Mouse (Mus musculus): ENCODE results near the gene Clgn. TPM values are rescaled to one million over a fixed set of nuclear protein-coding genes. Genes with fewer than 3 reads are reported as not detected.
"Not testable (repeated sequence)": the region's sequence is repeated elsewhere in the genome, so short reads cannot be mapped to it uniquely, and the experiment has no call there.

The Clgn gene
- total and polyA plus RNA-seq, 3 experiments = 0.17 TPM; not detected in 2

DNA sequence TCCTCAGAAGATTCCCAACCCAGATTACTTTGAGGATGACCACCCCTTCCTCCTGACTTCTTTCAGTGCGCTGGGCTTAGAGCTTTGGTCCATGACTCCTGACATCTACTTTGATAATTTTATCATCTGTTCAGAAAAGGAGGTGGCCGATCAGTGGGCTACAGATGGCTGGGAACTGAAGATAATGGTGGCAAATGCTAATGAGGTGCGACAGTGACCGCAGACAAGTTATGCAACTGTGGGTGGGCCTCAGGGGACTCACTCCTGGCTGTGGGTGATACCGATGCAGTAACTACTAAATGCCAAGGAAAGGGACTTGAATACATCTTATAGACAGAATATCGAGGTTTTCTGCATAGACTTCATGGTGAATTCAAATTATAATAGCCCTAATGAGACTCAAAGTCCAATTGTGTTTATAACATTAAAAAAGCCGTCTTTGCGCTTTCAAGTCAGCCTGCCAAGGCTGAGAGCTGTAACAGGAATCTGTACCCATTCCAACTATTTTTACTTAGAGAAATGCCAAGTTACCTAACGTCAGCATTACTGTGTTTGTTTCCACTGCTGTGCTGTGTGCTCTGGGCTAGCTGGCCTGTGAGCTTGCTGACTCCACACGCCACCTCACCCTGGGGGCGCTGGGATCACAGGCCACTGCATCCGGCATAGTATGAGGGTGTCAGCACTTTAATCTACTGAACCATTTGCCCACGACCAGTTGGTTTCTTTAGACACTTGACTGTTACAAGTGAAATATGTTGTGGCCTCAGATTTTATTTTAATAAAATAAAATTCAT is 33.6 kb downstream of the Clgn start:
- DNase-seq = no peak

DNA sequence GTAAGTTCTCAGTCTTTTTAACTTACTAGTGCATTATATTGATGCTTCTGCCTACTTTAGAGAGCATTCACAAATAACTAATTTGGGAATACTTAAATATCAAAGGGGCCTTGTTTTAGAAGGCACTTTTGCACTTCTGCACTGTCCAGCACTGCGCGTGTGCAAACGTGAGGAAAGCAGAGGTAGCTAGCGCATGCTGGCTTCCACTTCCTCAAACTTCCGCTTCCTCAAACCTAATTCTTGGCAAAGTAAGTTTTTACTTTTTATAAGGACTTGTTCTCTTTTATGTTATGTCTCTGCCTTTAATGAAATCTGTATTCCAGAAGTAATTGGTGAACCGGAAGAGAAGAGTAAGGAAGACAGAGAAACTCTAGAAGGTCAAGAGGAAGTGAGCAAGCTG is 35.5 kb downstream of the Clgn start:
- DNase-seq = no peak

DNA sequence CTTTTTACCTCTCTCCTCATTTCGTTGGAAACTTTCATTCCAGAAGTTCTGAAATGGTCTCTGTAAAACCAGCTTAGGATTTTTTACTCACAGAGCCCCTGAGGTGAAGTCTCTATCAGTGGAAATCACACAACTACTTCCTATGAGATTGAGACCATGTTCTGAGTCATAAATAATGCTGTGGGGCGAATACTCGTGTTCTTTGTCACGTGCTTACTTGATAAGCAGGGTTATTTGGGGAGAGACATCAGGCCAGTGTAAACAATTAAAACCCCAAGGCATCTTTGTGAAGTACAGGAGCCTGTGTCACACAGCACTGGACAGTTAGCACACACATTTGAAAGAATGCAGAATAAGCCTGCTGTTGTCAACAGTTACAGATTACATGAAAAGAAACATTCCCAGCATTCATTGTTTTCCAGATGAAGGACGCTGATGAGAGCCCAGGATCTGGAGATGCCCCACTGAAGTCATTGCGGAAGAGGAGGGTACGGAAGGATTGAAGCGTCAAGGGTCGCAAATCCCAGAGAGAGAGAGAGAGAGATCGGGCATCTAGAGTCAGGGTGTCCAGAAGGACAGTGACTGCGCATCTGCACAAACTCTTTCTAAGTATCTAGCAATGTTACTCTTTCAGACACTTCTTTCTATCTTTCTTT is 36.6 kb downstream of the Clgn start:
- no peak for DNase-seq

DNA sequence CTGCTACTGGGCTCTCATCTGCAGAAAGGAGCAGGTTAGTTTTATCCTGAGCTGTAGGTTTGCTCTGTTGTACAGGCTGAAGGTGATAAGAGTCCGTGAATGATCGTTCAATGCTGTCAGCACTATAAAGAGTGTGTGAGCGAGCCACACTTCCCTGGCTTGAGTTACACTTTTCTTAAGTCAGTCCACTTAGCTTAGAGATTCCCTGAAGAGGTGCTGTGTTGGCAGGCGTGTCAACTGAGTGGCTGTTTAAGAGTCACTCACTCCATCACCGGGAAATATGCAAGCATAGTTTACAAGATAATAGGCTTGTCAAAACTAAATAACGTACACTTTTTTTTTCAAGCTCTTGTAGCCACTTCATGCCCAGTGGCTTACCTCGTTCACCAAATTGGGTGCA is 37.3 kb downstream of the Clgn start:
- DNase-seq = no peak

DNA sequence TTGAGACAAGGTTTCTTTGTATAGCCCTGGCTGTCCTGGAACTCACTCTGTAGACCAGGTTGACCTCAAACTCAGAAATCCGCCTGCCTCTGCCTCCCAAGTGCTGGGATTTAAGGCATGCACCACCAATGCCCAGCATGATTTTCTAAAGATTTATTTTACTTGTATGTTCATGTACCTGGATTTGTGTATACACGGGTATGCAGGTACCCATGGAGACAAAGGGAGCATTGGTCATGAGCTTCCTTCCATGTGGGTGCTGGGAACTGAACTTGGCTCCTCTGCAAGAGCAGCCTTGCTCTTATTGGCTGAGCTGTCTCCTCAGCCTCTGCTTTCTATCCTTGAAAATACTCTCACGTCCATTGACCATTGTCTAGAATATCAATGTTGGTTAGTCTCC is 39.0 kb downstream of the Clgn start:
- not testable (repeated sequence) for DNase-seq

DNA sequence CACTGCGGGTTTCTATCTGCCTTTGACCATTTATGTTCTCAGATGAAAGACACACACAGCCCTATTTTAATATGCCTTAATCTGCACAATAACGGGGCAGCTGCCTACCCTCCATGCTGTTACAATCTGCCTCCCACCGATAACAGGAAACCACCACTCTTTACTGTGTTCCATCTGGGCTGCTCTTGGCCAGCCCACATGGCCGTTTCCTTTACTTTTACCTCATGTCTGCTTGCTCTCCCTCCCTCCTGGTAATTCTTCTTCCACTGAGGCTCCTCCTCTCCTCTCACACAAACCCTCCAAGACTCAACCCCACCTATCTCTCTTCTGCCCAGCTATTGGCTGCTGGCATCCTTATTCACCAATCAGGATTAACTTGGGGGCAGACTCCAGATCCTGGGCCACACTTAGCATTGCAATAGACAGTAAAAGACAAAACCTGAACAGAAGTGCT is 39.4 kb downstream of the Clgn start:
- DNase-seq = no peak

DNA sequence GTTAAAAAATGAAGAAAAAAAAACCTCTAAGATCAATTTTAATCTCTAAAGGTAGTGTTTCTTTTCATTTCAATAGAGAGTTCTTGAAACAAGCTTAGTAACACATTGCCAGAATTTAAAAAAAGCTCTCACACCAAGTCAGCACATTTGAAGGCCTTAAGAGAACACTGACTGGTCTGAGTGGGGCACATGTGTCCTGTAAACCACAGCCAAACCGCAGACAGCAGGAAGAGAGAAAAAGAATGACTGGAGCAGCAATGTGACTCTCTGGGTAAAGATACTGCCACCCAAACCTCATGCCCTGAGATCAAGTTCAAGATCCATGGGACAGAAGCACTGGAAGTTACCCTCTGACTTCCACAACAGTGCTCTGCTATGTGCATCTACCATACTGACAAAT is 47.4 kb downstream of the Clgn start:
- DNase-seq = no peak

DNA sequence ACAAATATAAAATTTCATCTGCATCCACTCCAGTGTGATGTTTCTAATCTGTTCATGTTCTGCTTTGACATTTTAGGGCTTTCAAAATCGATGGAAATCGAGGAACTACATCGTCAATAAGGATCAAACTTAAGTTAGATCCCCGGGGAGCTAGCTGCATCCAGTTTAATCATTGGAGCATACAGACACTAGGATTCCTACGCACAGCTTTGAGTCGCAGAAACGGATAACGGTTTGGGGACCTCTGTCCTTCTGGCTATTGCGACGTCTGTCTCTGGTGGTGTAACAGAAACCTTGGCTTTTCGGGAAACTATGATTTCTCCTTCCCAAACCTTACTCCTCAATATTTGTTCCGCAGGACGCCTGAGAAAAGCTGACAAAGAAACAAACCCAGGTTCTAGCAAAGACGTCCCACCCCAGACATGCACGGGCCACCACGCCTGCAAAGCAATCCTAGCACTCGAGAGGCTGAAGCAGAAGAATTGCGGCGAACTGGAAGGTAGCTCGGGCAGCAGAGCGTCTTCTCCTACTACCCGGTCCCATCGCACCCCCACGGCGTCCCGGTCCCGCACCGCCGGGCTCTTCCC is 52.1 kb downstream of the Clgn start:
- no peak for DNase-seq

DNA sequence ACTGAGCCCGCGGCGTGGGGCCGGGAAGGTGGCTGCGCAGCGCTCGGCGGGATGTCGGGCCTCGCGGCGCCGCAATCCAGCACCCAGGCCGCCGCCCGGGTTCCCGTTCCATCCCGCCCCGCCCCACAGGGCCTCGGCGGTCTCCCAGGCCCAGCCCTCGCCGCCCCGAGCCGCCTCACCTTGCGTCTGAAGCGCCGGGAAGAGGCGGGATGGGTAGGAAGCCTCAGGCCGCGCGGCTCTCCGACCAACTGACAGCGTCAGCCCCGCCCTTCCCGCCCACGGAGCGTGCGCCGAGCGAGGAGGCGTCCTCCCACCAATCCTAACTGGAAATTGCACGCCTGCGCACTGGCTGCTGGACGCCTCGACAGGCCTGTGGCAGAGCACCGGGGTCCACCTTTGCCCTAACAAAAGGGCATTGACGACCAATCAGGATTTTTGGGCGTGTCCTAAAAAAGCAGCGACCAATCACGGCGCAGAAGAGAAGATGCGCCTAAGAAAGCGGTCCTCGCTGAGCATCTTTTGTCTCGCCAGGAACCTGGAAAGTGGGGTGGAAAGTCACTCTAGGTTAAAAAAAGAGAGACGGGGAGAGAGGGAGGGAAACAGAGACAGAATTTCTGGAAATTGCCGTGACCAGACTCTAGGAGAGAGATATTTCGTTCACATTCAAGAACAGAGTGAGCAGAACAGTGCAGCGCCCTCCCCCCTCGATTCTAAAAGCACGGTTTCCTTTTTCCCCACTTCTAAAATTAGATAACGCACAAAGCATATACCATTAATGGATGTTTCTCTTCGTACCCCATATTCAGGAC is 52.8 kb downstream of the Clgn start:
- DNase-seq = peak; percentile 99

DNA sequence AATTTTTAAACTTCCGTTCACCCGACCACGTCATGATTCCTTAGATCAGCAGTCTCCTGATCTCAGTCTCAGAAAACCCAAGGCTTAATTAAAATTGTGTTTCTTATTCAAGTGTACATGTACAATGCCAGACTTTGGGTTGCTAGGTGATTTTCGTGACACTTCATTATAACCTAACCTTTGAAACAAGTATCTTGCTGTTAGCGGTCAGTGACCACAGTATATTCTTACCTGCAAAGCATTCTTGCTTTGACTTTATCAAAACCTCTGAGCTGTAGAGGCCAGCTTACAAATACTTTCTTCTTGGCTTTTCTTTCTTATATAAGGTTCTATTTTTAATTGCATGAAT is 53.4 kb downstream of the Clgn start:
- DNase-seq = no peak

DNA sequence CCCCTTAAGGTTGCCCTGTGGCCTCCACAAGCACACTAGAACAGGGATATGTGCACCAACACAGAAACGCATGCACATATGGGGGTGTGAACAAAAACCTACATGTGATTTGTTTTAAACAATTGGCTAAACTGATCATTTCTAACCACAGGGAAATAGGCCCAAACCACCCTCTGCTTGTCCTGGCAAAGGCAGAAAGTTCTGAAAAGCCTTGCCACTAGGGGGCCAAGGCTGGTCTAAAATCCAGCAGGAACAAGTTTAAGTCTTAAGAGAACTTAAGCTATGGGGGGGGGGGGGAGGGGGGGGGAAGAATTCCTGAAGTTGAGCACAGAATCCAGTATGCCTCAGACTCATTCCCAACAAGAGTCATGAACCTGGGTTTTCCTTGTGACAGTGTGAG is 60.3 kb downstream of the Clgn start:
- DNase-seq = no peak

DNA sequence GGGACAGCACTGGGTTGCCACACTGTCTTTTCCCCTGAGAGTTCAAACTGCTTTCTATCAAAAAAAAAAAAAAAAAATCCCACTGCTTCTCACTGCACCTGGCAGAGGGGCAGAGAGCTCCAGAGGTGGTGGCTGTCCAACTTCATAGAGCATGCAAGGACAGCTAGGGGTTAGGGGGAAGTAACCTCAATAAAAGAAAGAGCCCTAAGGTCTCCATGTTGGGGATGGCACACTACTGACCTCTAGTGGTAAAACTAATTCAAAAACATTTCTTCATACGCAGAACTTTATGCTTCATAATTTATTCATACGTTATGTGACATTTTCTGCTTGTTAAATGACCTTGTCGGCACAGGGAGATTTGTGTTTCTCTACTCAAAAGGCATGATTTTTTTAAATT is 61.4 kb downstream of the Clgn start:
- DNase-seq = no peak

DNA sequence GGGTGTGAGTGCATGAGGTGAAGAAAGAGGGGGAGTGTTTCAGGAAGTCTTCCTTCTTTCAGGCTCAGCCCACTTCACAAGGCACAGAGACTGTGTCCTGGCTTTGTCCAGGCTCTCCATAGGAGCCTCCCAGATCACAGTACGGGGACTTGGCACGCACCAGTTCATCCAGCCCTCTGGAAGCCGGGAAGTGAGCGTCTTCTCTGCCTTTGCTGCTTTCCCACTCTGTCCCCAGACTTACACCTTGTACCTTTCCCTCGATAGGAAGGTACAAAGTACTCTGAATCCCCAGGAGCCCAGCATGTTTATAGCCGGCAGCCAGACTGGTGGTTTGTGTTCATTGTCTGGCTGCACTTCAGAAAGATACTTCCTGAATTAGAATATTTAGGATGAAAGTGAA is 67.5 kb downstream of the Clgn start:
- DNase-seq = no peak

DNA sequence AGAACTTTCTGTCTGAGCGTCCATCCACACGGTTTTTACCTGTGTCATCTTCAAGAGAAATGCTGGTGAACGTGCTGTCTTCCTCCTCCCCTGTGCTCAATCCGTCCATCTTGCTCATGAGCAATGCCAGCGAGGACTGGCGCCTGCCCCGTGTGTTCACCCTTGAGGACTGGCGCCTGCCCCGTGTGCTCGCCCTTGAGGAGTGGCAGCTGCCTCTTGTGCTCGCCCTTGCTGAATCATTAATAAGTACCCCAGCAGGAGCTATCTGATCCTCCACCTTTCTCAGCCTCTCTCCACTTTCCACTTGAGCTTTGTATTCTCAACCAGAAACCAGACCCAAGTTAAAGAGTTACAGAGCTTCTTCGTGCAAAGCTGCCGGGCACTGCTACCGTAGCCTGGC is 68.6 kb downstream of the Clgn start, which contains the start of gene Scoc:
Scoc (minus strand) TSS at position 170 of the 400 bp plus-strand sequence.
- no peak for DNase-seq

DNA sequence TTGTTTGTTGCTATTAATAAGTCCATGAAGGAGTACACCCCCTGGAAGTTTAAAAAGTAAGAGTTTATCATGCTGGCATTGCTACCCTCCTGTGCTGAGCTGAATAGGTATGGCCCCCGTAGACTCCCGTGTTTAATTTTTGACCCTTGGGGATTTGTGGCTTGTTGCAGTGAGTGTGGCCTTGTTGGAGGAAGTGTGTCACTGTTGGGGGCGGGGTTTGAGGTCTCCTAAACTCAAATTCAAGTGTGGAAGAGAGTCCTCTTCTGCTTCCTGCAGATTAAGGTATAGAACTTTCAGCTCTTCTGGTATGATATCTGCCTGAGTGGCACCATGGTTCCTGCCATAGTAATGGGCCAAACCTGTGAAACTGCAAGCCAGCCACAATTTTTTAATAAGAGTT is 69.9 kb downstream of the Clgn start:
- DNase-seq = no peak

Other genes starting within 250 kb of the Clgn start
- gene Tbc1d9, start 224.5 kb upstream of the Clgn start, total RNA-seq (2021) = 10 to 100 TPM in 1 of 2 experiments, 1 to 10 TPM in 1; 7.6 to 11.8 TPM
- 5.7 and 6.2 TPM in 2 replicates for gene Tbc1d9, start 224.5 kb upstream of the Clgn start, polyA plus RNA-seq (2012; rRNA removed)
- gene Gm10645, start 223.7 kb upstream of the Clgn start, total RNA-seq (2021) = under 1 TPM in 1 of 2 experiments, not detected in 1; 0.28 TPM
- 1.3 and 1.5 TPM in 2 replicates for gene Gm10645, start 223.7 kb upstream of the Clgn start, polyA plus RNA-seq (2012; rRNA removed)
- 1,000 to 10,000 TPM; 1,236 to 2,173 TPM for gene Ucp1, start 99.5 kb upstream of the Clgn start, total RNA-seq (2021)
- gene Ucp1, start 99.5 kb upstream of the Clgn start, polyA plus RNA-seq (2012; rRNA removed) = 551 and 1,129 TPM in 2 replicates
- 10 to 100 TPM; 24.6 to 27.8 TPM for gene Elmod2, start 57.4 kb upstream of the Clgn start, total RNA-seq (2021)
- 0.93 and 0.98 TPM in 2 replicates for gene Elmod2, start 57.4 kb upstream of the Clgn start, polyA plus RNA-seq (2012; rRNA removed)
- not detected for gene Mgat4d, start 41.4 kb upstream of the Clgn start, total RNA-seq (2021)
- gene Mgat4d, start 41.4 kb upstream of the Clgn start, polyA plus RNA-seq (2012; rRNA removed) = not detected in 2 replicates
- gene Scoc, start 68.5 kb downstream of the Clgn start, total RNA-seq (2021) = 10 to 100 TPM; 73.5 to 82.5 TPM
- 0.93 and 1.2 TPM in 2 replicates for gene Scoc, start 68.5 kb downstream of the Clgn start, polyA plus RNA-seq (2012; rRNA removed)
- not detected for gene Olfr370, start 145.9 kb downstream of the Clgn start, total RNA-seq (2021)
- gene Olfr370, start 145.9 kb downstream of the Clgn start, polyA plus RNA-seq (2012; rRNA removed) = not detected in 2 replicates
- 100 to 1,000 TPM; 209 to 258 TPM for gene Ndufb7, start 176.8 kb downstream of the Clgn start, total RNA-seq (2021)
- gene Ndufb7, start 176.8 kb downstream of the Clgn start, polyA plus RNA-seq (2012; rRNA removed) = 402 and 495 TPM in 2 replicates
- 100 to 1,000 TPM; 409 to 723 TPM for gene Tecr, start 218.1 kb downstream of the Clgn start, total RNA-seq (2021)
- gene Tecr, start 218.1 kb downstream of the Clgn start, polyA plus RNA-seq (2012; rRNA removed) = 1,113 and 1,272 TPM in 2 replicates
- gene Dnajb1, start 218.3 kb downstream of the Clgn start, total RNA-seq (2021) = 10 to 100 TPM; 21.8 to 61.9 TPM
- gene Dnajb1, start 218.3 kb downstream of the Clgn start, polyA plus RNA-seq (2012; rRNA removed) = 21.8 and 27.3 TPM in 2 replicates

All from adrenal gland, adult 2 months (tissue).